Mouse (Mus musculus): Measurements from ENCODE around the gene Keap1.
A peak's percentile ranks its signal among the peaks of the same experiment; 100 is the strongest.

Keap1 gene

DNA sequence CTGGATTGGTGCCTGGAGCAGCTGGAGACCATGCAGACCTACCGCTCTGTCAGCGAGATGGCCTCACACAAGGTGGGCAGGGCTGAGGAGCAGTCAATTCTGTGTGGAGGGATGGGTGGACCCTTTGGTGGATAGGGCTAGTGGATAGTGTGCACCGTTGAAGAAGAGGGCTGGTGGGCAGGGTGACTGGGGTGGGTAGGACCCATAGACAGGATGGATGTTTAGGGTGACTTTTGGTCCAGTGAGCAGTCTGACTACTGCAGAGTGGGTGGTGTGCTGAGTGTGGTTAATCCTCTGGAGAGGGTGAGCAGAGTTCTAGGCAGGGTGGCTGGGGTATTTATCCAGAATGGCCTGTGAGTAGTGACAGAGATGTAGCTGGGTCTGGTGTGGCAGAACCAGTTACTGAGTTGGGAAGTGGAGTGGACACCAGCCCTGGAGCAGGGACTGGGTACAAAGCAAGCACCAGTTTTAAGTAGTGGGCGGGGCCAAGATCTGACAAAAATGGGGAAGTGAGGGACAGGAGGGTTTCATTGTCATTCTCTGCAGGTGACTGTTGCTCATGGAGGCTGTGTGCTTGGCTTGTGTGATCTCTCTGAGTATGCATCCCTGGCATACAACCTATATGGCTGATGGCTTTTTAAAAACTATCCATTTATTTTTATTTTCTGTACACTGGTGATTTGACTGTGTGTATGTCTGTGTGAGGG is 44.2 kb downstream of the Keap1 start:
- no peak for DNase-seq

DNA sequence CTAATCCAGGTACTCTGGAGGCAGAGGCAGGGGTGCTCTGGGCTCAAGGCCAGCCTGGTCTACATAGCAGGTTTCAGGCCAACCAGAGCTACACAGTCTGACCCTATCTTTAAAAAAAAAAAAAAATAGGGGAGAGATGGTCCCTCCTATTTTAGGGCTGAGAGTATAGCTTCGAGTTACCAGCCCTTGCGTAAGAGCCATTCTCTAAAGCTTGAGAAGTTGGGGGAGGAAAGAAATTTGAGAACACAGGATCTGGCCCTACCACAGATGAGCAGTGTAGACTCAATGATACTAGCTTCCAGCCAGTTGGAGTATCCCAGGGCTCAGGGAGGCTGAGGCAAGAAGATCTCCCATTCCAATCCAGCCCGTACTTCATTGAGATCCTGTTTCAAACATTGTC is 45.4 kb downstream of the Keap1 start:
- DNase-seq = no peak

DNA sequence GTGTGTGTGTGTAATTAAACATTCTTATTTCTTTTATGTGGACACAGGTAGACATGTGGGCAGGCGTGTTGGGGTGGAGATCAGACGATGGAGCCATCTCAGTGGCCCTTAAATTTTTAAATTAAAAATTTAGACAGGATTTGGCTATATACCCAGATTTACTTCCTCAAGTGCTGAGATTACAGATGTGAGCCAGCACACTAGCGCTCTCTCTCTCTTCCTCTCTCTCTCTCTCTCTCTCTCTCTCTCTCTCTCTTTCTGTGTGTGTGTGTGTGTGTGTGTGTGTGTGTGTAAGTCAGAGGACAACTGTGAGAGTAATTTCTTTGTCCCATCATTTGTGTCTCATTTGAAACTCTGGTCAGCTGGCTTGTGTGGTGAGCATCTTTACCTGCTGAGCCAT is 48.5 kb downstream of the Keap1 start:
- DNase-seq = no peak

DNA sequence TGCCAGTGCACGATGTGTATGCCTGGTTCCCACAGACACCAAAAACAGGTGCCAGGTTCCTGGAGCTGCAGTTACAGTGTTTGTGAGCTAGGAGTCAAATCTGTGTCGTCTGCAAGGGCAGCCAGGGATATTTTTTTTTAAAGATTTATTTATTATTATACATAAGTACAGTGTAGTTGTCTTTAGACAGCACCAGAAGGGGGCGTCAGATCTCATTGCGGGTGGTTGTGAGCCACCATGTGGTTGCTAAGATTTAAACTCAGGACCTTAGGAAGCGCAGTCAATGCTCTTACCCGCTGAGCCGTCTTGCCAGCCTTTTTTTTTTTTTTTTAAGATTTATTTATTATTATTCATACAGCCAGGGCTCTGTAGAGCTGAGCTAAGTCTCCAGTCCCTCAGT is 49.3 kb downstream of the Keap1 start:
- DNase-seq = no peak

DNA sequence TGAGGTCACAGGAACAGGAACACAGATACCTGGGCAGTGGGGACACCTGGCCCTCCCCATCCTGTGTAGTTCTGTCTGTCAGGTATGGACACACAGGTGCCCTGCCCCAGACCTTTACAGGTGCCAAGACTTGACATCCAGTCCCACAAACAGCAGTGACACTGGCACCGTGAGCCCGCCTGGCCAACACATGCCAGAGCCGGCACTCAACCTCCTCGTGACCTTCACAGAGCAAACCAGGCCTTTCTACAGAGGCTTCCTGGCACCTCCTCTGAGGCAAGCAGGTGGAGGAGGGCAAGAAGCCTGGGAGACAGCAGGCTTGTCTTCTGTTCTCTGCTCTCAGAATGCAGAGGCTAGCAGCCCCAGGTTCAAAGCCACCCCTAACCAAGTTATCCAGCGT is 53.7 kb downstream of the Keap1 start:
- no peak for DNase-seq

DNA sequence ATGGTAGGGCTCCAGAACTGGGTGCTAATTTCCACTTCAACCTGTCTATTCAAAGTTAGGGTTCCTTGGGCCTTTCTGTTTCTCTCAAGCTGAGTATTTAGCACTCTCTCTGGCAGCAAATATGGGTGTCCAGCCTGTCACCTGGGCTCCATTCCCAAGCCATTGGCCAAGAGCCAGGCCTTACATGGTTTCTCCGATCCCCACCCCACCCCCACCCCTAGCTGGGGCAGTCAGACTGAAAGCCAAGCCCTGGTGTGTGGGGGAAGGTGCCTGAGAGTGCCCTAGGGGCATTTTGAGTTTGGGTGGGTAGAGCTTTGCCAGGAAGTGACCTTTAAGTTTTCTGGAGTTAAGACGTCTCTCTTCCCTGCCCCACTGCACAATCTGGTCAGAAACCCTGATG is 54.4 kb downstream of the Keap1 start:
- peak in 1 of 2 experiments; percentile 50 for DNase-seq

DNA sequence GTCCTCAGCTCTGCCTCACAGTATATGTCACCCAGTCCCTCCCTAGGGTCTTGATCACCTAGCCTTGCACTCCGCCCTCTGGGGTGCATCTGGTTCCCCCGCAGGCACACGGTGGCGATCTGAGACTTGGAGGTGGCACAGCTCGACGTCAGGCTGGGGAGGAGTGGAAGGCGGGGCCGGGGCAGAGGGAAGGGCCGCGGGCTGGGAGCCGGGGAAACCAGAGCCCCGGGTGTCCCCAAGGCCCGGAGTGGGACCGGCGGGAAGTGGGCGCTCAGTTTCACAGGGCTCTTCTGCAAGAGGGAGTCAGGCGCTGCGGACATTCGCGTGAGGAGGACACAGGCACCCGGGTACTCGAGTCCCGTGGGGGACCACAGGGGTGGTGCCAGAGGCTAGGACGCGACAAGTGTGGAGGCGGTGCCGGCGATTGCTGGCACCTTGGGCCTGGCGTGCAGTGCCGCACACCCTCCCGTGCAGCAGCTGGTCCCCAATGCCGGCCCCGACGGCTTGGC is 55.2 kb downstream of the Keap1 start:
- peak; percentile 75 to 77 for DNase-seq

DNA sequence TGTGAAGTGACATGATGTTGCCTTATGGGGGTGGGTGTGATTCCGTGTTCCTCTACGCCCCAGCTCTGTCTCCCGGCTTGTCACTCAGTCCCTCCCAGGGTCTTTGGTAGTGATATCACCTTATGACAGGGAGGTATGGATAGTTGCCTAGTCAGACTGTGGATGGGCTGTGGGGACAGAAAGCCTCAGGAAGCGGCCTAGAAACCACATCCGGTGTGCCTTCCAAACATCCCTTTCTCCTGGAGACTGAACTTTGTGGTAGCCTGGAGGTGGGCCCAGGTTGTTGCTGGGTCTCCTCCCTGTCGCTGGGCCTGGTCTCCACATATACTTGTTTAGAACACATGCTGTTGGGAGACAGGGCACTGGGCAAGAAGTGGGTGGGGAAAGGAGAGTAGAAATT is 55.7 kb downstream of the Keap1 start:
- DNase-seq = no peak

DNA sequence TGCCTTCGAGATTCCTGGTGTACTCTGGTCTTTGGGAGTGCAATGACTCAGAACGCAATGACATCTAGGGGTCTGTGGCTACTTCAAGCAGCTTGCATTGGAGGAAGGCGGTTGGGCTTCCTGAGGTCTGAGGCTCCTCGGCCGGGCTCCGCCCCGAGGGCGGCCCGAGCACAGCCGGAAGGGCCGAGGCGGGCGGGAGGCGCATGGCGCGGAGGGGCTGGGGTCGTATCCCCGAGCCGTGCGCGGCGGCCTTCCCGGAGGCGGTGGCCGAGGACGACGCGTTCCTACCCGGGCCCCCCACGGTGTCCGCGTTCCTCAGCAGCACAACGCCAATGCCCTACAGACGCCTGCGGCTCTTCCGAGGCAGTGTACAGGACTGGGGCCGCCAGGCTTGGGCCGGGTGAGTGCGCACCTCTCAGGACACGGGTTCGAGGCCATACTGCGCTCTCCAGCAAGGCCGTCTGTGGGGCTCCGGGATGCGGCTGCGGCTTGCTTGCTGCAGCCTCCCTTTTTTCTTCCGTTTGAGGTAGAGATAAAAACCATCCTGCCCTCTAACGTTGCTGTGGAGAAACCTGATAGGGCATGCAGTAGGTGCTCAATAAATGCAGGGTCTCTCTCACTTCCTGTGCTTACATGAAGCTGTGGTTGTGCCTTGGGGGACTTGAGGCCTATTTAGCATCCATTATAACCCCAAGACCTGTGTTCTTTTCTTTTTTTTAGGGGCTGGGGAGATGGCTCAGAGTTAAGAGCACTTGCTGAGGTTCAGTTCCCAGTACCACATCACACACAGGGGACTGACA is 57.5 kb downstream of the Keap1 start:
- peak; percentile 68 to 72 for DNase-seq

DNA sequence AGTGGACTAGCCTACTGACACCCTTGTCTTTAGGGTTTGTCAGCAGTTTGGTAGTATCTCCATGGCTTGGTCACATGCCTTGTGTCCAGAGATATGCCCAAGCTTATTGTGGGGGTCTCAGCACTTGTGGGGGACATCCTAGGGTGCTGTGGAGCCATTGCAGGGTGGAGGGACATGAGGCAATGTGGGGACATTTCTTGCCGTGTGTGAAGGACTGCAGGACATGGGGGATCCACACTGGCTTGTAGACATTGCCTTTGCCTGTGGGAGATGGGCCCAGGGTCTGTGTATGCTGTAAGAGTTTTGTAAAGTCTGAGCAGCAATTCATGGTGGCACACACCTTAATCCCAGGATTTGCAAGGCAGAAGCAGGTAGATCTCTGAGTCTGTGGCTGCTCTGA is 58.3 kb downstream of the Keap1 start:
- no peak for DNase-seq

DNA sequence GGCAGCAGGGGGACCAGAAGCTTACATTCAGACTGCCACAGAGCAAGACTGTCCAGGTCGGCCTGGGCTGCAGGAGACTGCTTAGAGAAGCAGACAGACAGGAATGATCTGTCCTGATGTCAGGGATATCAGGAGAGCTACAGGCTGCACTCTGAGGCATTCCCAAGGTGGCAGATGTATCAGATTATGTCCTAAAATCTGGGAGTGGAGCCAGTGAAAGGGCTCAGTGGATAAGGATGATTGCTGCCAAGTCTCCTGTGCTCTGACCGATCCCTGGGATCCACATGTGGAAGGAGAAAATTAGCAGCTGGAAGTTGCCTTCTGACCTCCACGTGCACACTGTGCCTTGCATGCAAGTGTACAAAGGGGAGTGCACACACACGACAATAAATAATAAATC is 58.8 kb downstream of the Keap1 start:
- DNase-seq = no peak

Measured in lung, postnatal 4 days (tissue).